Mouse (Mus musculus) lung, embryonic 15.5 days (tissue): ENCODE measurements around the gene Pcf11. TPM values are rescaled to one million over a fixed set of nuclear protein-coding genes. Genes with fewer than 3 reads are reported as not detected.

Experiments used
- ATAC-seq: fragments of 200-750 bp; cut with Nextera tagmentation; 2 replicates; pipeline ENCODE4 v1.8.0; 2017; ENCODE audit warnings: moderate number of reproducible peaks, borderline replicate concordance; ENCODE audit not compliant: low FRiP score, low TSS enrichment; ENCODE audit errors: extremely low read depth
- H3K27ac ChIP-seq: fragments of 300-500 bp; sonication (generic); 2 replicates; pipeline ENCODE4 v1.5.1; 2015; ENCODE audit warnings: moderate library complexity, mild to moderate bottlenecking, inconsistent platforms
- H3K27me3 ChIP-seq: fragments of 300-500 bp; sonication (generic); 2 replicates; pipeline ENCODE4 v1.6.1; 2015; ENCODE audit warnings: inconsistent platforms
- H3K36me3 ChIP-seq: fragments of 300-500 bp; sonication (generic); 2 replicates; pipeline ENCODE4 v1.6.1; 2015; ENCODE audit warnings: inconsistent platforms
- H3K4me1 ChIP-seq: fragments of 300-500 bp; sonication (generic); 2 replicates; pipeline ENCODE4 v1.6.1; 2015; ENCODE audit warnings: inconsistent platforms
- H3K4me2 ChIP-seq: fragments of 300-500 bp; sonication (generic); 2 replicates; pipeline ENCODE4 v1.6.1; 2015; ENCODE audit warnings: inconsistent platforms, mild to moderate bottlenecking, moderate library complexity
- H3K4me3 ChIP-seq: fragments of 300-500 bp; sonication (generic); 2 replicates; pipeline ENCODE4 v1.5.1; 2015; ENCODE audit warnings: mild to moderate bottlenecking, inconsistent platforms
- H3K9ac ChIP-seq: fragments of 300-500 bp; sonication (generic); 2 replicates; pipeline ENCODE4 v1.6.1; 2015; ENCODE audit warnings: inconsistent platforms
- H3K9me3 ChIP-seq: fragments of 300-500 bp; sonication (generic); 2 replicates; pipeline ENCODE4 v1.6.1; 2016; ENCODE audit warnings: inconsistent platforms
- WGBS: fragments of 180-500 bp; shearing (Covaris S2); methylation state at CpG from one replicate; pipeline ENCODE4 v1.1.7; 2015; 5-methylcytosine and 5-hydroxymethylcytosine counted together
- polyA plus RNA-seq: library from polyadenylated mRNA; unstranded; fragments of >200 nt; fragmentation: Nextera tagmentation; extraction: Ambion mirVana; gene quantifications from 2 replicates; pipeline ENCODE4 v1.2.1, GENCODE M21; 2015

The Pcf11 gene
- 18.9 and 22.1 TPM in 2 replicates for polyA plus RNA-seq

DNA sequence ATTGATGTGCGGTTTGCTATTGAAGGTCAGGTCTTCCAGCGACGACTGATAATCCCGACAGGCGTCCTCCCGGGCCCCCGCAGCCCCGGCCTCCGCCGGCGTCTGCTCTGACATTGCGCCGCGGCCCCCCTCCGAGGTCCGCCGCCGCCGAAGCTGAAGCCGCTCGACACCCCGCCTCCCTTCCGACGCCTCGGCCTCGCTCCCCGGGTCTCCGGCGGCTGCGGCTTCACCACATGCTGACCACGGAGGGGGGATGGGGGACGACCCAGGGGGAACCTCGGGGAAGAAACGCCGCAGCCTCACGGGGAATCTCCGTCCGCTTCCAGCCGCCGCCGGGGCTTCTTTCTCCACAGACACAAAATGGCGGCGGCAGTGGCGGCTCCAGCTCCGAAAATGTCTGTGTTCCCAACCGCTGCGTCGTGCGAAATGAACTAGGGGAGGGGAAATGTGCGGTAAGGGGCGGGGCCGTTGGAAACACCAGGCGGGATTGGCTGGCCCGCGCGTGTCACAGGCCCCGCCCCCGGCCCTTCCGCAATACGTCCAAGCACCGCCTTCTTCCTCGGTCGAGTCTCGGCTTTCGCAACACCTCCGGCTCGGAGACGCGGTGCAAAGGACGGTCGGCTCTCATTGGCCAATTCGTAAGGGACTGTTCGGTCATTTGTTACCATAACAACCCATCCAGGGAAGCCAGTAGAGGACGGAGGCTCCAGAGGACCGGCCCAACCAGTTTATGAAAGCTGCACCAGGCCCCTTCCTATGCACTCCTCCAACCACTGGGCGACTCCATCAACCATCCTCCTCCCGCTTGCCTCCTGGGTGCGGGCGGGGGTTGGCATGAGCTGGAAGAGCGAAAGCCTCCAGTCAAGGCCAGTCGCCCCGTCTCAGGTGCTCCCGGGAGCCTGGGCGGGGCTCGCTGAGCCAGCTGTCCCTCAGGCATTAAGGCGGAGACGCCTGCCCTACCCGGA is at the start of gene Pcf11:
Gene Pcf11 (minus strand): TSS at position 428 of the 965 bp plus-strand sequence.
- H3K9ac ChIP-seq = peak within 1 kb of the TSS; percentile 99
- H3K4me2 ChIP-seq = peak within 1 kb of the TSS; percentile 60
- H3K36me3 ChIP-seq = peaks cover 3% of the 10 kb centered on the region; the same call in 1 of the 2 replicates
- H3K4me1 ChIP-seq = peaks cover 19% of the 10 kb centered on the region
- WGBS = under 1% methylated on average over 86 of the region's 88 CpGs
- no peaks in the 10 kb centered on the region for H3K27me3 ChIP-seq
- ATAC-seq = peak; percentile 99
- H3K27ac ChIP-seq = peak within 1 kb of the TSS; percentile 98
- no peaks in the 10 kb centered on the region for H3K9me3 ChIP-seq
- H3K4me3 ChIP-seq = peak within 1 kb of the TSS; percentile 77

GRCm38 (mm10) chr7:92715055-92715454 is 45.3 kb upstream of the Pcf11 start:
- ATAC-seq = no peak
- Histone ChIP-seq H3K9ac (no peak overlapping the region), H3K36me3 (no peaks in the 10 kb centered on the region), H3K4me2 (no peak overlapping the region), H3K27me3 (no peaks in the 10 kb centered on the region), H3K27ac (no peak overlapping the region), H3K4me3 (no peak overlapping the region), H3K9me3 (no peaks in the 10 kb centered on the region), H3K4me1 (no peaks in the 10 kb centered on the region)
- WGBS = 77% methylated on average over 1 of the region's 1 CpGs

DNA sequence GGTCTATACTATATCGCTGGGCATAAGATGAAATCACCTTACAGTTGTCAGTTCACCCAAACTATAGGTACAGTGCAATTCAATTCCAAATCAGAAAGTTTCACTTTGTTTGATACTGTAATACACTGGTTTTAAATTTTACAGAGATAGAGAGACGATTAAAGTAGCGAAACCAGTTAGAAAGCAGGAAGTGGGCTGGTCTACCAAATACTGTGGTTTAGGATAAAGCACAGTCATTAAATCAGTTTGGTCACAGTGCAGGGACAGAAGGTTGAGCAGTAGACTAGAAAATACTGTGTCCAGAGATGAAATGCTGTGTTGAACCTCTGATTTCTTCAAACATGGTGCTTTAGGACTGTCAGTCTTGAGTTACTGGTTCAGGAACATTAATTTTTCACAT is 41.9 kb upstream of the Pcf11 start:
- Histone ChIP-seq H3K4me3 (no peak overlapping the region), H3K4me1 (no peaks in the 10 kb centered on the region), H3K36me3 (no peaks in the 10 kb centered on the region), H3K9me3 (no peaks in the 10 kb centered on the region), H3K27ac (no peak overlapping the region), H3K4me2 (no peak overlapping the region), H3K9ac (no peak overlapping the region), H3K27me3 (no peaks in the 10 kb centered on the region)
- ATAC-seq = no peak
- 83% methylated on average over 3 of the region's 3 CpGs for WGBS

GRCm38 (mm10) chr7:92709573-92709972 is 39.8 kb upstream of the Pcf11 start:
- Histone ChIP-seq H3K27ac (no peak overlapping the region), H3K36me3 (no peaks in the 10 kb centered on the region), H3K9ac (no peak overlapping the region), H3K27me3 (no peaks in the 10 kb centered on the region), H3K4me1 (no peaks in the 10 kb centered on the region), H3K9me3 (no peaks in the 10 kb centered on the region), H3K4me2 (no peak overlapping the region), H3K4me3 (no peak overlapping the region)
- ATAC-seq = no peak
- WGBS = 25% methylated on average over 2 of the region's 2 CpGs

DNA sequence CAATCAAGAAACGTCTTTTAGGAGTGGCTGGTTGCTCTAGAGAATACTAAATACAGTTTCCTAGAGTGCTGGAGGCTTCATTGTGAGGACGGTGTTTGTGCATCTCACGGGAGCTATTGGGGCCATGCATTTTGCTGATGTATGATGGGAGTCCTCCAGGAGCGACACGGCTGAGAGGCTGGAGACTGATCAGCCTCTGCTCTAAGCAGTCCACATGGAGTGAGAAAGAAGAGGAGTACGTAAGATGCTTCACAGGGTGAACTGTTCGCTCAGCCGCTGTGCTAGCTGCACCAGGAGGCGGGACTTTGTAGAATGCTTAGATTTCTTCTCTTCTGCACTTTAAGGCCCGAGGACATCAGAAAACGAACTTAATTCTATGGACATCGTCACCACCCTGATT is 37.0 kb upstream of the Pcf11 start:
- Histone ChIP-seq H3K4me3 (no peak overlapping the region), H3K9ac (no peak overlapping the region)
- 65% methylated on average over 12 of the region's 12 CpGs for WGBS

GRCm38 (mm10) chr7:92705534-92705933 is 35.8 kb upstream of the Pcf11 start:
- Histone ChIP-seq H3K9me3 (no peaks in the 10 kb centered on the region), H3K4me3 (no peak overlapping the region), H3K4me1 (no peaks in the 10 kb centered on the region), H3K4me2 (no peak overlapping the region), H3K27me3 (no peaks in the 10 kb centered on the region), H3K9ac (no peak overlapping the region), H3K36me3 (no peaks in the 10 kb centered on the region), H3K27ac (no peak overlapping the region)
- ATAC-seq = no peak
- 65% methylated on average over 2 of the region's 2 CpGs for WGBS

More for the DNA sequence above, 37.0 kb upstream of the Pcf11 start:
- Histone ChIP-seq H3K27me3 (no peaks in the 10 kb centered on the region), H3K36me3 (no peaks in the 10 kb centered on the region), H3K9me3 (no peaks in the 10 kb centered on the region), H3K27ac (no peak overlapping the region), H3K4me2 (peak overlapping the region; percentile 28), H3K4me1 (no peaks in the 10 kb centered on the region)
- ATAC-seq = no peak

DNA sequence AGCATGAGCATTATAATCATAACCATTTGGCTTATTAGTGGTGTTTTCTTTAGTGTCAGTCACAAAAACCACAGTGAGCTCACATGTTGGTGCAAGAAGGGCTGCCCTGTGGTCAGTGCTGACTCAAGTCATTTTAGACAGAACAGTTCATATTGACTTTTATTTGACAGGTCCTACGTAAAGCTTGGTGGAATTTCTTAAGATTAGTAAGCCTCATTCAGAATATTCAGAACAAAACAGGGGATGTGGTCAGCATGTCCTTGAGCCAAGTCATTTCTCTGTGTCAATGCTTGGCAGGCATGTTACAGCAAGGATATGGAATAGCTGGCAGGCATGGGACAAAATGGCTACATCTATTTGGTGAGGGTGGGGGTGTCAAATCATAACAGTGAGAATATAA is 33.9 kb upstream of the Pcf11 start:
- H3K9ac ChIP-seq = no peak overlapping the region
- H3K4me1 ChIP-seq = no peaks in the 10 kb centered on the region
- H3K4me2 ChIP-seq = no peak overlapping the region
- no peak for ATAC-seq
- H3K36me3 ChIP-seq = no peaks in the 10 kb centered on the region
- WGBS = 57% methylated on average over 1 of the region's 1 CpGs
- no peak overlapping the region for H3K27ac ChIP-seq
- H3K27me3 ChIP-seq = no peaks in the 10 kb centered on the region
- H3K4me3 ChIP-seq = no peak overlapping the region
- no peaks in the 10 kb centered on the region for H3K9me3 ChIP-seq

DNA sequence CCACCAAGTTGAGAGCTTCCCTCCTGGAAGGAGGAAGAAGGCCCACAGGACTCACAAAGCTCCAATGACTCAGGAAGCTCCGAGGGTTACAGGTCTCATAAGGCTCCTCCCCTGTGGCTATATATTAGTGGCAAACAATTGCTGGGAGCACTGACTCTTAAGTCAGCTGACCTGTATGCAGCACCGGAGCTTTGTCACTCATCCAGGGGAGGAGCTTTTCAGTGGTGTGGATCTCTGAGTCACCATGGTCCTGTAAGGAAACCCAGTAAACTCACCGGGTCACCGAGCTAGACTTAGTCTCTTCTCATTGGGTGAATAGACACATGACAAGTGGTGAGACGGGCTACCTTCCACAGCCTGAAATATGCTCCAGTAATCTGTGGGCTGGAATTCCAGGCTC is 29.0 kb upstream of the Pcf11 start:
- Histone ChIP-seq H3K27ac (no peak overlapping the region), H3K4me1 (no peaks in the 10 kb centered on the region), H3K9me3 (no peaks in the 10 kb centered on the region), H3K4me2 (no peak overlapping the region), H3K27me3 (no peaks in the 10 kb centered on the region), H3K36me3 (no peaks in the 10 kb centered on the region), H3K9ac (no peak overlapping the region), H3K4me3 (no peak overlapping the region)
- ATAC-seq = no peak
- 68% methylated on average over 5 of the region's 5 CpGs for WGBS

DNA sequence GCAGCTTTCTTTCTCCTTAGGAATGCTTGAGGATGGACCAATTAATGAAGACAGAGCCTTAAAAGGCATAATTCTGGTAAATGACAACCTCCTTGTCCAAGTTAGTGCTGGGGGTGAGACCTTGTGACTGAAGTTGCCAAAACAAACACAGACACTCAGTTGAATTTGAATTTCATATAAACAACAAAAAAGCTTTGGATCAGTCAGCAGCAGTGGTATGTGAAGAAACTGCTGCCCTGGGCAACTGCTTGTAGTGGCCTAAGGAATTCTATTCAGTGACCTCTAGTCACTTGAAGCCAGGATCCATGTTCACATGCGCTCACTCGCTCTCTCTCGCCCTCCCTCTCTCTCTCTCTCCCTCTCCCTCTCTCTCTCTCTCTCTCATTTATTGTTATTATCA is 26.7 kb upstream of the Pcf11 start:
- H3K9me3 ChIP-seq = no peaks in the 10 kb centered on the region
- ATAC-seq = no peak
- WGBS = 69% methylated on average over 3 of the region's 3 CpGs
- H3K4me3 ChIP-seq = no peak overlapping the region
- H3K4me1 ChIP-seq = no peaks in the 10 kb centered on the region
- no peaks in the 10 kb centered on the region for H3K36me3 ChIP-seq
- no peak overlapping the region for H3K9ac ChIP-seq
- no peak overlapping the region for H3K27ac ChIP-seq
- no peak overlapping the region for H3K4me2 ChIP-seq
- no peaks in the 10 kb centered on the region for H3K27me3 ChIP-seq

GRCm38 (mm10) chr7:92689101-92689500 is 19.4 kb upstream of the Pcf11 start:
- no peaks in the 10 kb centered on the region for H3K27me3 ChIP-seq
- ATAC-seq = no peak
- no peak overlapping the region for H3K27ac ChIP-seq
- 68% methylated on average over 2 of the region's 2 CpGs for WGBS
- H3K4me1 ChIP-seq = no peaks in the 10 kb centered on the region
- no peaks in the 10 kb centered on the region for H3K36me3 ChIP-seq
- H3K4me2 ChIP-seq = no peak overlapping the region
- H3K9ac ChIP-seq = no peak overlapping the region
- no peaks in the 10 kb centered on the region for H3K9me3 ChIP-seq
- H3K4me3 ChIP-seq = no peak overlapping the region

DNA sequence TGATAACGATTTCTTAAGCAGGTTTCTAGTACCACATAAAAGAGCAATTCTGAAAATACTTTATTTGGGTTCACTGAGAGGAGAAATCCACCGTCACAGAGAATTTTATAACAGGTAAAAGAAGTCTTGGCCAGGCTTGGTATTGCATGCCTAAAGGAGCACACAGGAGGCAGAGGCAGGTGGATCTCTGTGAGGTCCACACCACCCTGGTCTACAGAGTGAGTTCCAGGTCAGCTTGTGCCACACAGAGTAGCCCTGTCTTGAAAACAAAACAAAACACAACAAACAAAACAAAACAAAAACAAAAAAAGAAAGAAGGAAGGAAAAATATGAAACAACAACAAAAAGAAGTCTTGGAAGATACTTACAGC is 18.6 kb upstream of the Pcf11 start:
- H3K27ac ChIP-seq = no peak overlapping the region
- no peak overlapping the region for H3K9ac ChIP-seq
- H3K27me3 ChIP-seq = no peaks in the 10 kb centered on the region
- no peaks in the 10 kb centered on the region for H3K4me1 ChIP-seq
- 59% methylated on average over 2 of the region's 2 CpGs for WGBS
- no peak overlapping the region for H3K4me2 ChIP-seq
- no peak overlapping the region for H3K4me3 ChIP-seq
- no peaks in the 10 kb centered on the region for H3K36me3 ChIP-seq
- no peak for ATAC-seq
- no peaks in the 10 kb centered on the region for H3K9me3 ChIP-seq

- no peak overlapping the region for H3K4me3 ChIP-seq
- no peak overlapping the region for H3K9ac ChIP-seq
- no peak for ATAC-seq
- H3K9me3 ChIP-seq = no peaks in the 10 kb centered on the region
- 39% methylated on average over 5 of the region's 5 CpGs for WGBS
- H3K4me1 ChIP-seq = no peaks in the 10 kb centered on the region
- H3K4me2 ChIP-seq = no peak overlapping the region
- H3K27me3 ChIP-seq = no peaks in the 10 kb centered on the region
- H3K27ac ChIP-seq = no peak overlapping the region
- no peaks in the 10 kb centered on the region for H3K36me3 ChIP-seq
Observed at GRCm38 (mm10) chr7:92687556-92688298, 18.0 kb upstream of the Pcf11 start.
